Mouse (Mus musculus) urinary bladder, postnatal 4 days (tissue): ENCODE results near the gene Tex26.

Source experiments
- DNase-seq, 2 experiments: peaks; one replicate each; pipeline ENCODE4 v3.0.0; 2021 to 2022; ENCODE audit warnings: low spot score in 2 of 2

Tex26 gene

GRCm38 (mm10) chr5:149433618-149434017, 5.8 kb upstream of the Tex26 start:
- no peak for DNase-seq

GRCm38 (mm10) chr5:149434141-149434690, 5.2 kb upstream of the Tex26 start:
- no peak for DNase-seq

DNA sequence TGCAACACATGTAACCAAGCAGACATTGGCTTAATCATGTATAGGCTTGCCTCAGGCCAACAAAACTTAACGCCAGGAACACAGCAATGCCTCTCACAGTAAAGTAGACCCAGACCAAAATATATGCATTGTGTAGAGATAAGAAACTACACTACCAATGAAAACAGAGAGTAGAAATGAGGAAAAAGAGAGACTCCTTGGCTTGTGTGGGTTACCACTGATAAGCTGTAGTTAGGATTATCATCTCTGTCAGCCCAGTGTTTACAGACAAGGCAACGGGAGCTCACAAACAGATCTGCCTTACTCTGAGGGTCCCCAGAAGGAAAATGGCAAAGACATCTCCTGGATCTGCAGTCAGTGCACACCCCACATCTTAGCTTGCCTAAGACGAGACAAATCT, 2.9 kb upstream of the Tex26 start:
- no peak for DNase-seq

DNA sequence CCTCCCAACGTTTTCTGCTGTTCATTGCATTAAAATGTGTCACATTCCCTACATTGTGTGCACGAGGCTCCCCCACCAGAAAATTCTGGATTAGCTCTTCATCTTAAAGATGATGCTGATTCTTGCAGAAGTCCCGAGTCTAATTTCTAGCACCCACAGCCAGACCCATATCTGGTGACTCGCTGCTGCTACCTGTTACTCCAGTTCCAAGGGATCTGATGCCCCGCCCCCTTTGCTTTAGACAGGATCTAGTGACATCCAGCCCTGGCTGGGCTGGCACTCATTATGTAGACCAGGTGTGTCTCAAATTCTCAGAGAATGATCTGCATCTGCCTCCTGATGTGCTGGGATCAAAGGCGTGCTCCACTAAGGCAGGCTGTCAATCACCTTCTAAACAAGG, 2.3 kb upstream of the Tex26 start:
- no peak for DNase-seq

GRCm38 (mm10) chr5:149440180-149440573, 717 bp downstream of the Tex26 start:
- peak; percentile 65 to 69 for DNase-seq

DNA sequence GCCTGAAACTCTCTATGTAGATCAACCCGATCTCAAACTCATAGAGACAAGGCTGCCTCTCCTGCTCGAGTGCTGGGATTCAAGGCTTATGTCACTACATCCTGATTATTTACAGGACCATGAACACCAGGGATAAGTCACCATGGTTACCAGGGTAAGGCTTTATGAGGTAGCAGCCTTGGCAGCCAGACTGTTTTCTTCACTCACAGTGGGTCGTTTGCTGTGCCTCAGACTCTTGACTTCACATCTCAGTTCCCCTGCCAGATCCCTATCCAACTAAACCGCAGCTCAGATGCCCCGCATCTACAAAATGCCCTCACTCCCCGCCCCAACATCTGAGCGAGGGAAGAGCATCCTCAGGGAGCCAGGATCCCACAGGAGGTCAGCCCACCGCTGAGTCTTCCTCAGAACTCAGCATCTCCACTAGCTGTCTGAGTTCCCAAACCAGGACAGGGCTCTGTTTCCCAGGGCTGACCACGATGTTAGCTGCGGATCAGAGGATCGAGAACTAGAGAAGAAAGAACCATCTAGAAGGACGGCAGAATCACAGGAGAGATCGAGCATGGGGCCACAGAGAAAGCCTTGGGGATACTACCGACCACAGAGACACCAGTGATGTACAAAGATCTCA, 2.3 kb downstream of the Tex26 start:
- no peak for DNase-seq

DNA sequence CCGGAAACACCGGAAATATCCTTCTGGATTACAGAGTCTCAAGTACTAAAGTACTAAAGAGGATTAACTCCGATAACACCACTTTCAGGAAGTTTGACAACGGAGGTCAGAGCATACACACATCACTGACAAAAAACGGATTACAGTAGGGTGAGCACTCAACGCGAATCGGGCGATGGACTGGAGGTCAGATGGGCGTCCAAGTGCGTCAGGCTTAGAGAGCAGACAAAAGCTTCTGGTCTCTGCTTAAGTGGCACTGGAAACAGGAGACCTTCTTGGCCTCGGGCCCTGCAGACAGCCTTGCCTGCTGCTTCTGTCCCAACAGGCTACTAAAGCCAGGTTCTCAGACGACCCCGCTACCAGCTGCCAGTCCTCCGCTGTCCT, 2.8 kb downstream of the Tex26 start:
- no peak for DNase-seq

DNA sequence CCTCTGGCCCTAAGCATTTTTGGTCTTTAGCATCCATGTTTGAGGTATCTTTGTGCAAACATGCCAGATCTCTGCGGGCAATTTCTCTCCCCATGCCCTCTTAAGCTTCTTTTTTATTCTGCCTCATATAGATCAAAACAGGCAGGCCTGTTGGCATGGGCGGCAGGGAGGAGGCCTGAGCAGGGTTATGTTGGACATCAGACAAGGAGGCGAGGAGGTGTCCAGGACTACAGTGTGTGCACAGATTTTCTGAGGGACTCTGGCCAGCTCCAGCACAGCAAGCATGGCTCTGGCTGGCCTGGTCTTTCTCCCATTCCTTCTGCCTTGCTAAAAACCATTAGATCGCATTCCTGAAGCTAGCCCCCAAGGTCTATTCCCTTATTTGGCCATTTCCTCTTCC, 5.0 kb downstream of the Tex26 start:
- no peak for DNase-seq

DNA sequence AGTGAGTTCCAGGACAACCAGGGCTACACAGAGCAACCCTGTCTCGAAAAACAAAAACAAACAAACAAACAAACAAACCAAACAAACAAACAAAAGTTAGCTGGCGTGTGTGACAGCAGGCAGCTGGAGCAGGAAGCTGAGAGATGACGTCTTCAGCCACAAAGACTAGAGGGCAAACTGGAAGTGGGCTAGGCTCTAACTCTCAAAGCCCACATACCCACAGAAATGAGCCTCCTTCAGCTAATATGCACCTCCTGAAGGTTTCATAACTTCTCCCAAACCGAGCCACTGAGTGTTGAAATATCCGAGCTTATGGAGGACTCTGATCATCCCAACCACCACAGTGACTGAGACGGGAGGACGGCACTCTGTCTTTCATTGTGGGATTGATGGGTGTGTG, 7.0 kb downstream of the Tex26 start:
- no peak for DNase-seq

DNA sequence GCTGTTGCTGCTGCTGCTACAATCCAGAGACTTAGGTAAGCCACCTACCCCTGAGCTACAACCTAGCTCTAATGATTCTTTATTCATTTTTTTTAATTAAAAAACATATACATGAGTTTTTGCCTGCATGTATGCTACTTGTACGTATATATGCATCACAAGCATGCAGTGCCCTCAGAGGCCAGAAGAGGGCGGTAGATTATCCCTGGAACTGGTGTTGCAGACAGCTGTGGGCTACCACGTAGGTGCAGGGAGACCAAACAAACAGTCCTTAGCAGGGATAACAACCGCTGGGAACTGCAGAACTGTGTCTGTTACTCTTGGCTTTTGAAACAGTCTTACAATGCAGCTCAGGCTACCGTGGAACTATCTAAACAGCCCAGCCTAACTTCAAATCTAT, 8.3 kb downstream of the Tex26 start:
- no peak for DNase-seq

GRCm38 (mm10) chr5:149449406-149449805, 9.9 kb downstream of the Tex26 start:
- DNase-seq = no peak

DNA sequence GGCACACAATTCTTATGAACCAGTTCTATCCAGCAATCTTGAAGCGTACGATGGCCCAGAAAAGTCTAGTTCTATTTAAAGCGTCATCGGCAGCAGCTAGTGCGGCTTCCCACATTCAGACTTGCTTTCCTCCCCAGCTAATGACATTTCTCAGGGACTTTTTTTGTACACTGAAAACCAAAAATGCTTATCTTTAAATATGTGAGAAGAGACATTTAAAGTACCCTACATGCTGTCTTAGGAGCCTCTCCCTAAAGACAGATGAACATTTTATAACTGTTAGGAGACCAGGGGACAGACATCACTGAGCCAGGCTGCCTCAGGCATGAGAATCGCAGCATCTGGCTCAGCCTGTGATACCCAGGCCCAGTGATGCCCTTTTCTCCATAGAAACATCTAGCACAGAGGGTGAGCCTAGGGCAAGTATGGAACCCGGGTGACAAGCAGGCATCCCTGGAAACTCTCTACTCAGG, 11.8 kb downstream of the Tex26 start:
- DNase-seq = no peak

- peak in 1 of 2 experiments; percentile 69 for DNase-seq
These were observed 14.8 kb downstream of the Tex26 start for GRCm38 (mm10) chr5:149454281-149454680.

DNA sequence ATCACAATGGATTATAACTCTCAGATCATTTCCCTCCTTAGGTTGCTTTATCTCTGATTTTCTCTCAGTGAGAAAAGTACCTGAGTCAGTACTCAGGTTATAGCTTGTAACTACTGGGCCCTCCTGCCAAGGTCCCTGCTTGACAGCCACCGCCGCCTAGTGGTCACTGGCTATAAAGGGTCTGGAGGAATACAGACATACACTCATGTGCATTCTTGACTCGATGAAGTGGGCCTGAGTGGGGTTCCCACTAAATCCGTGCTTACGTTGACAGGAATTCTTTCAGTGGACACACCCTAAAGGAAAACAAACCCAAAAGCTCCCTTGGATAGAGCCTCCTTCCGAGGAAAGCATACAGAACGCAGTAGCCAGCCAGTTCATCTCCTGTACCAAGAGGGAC, 17.1 kb downstream of the Tex26 start:
- no peak for DNase-seq

DNA sequence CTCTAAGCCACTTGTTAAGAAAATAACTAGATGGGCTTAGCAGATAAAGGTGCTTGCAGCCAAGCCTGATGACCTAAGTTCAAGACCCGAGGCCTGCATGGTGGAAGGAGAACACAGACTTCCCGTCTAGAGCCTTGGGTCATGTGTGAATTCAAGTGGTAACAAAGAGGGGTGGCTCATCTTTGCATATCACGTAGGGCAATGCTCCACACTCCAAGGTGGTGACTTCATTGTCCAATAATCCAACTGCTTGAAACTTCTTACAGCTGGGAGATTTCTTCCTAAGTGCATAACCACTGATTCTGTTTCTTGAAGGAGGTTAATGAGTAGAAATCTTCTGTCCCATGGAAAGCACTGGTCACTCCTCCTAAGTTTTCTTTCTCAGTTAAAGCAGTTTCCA, 22.6 kb downstream of the Tex26 start:
- no peak for DNase-seq

DNA sequence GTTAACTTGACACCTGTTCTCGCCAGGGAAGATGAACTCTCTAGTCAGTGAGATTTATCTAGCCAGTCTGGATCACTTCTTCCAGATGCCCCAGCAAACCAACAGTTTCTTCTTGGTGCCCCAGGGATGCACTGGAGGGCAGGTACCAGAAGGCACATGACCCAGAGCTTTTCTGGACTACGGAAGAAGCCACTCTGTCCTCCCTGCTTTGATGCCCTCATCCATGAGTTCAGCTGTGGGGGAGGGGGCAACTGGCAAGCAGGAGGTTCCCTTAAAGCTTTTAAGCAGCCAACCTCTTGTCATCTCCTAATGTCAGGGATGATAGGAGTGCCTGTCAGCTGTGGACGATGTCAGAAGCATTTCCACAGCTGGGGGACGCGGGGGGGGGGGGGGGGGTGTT, 25.8 kb downstream of the Tex26 start:
- no peak for DNase-seq

- DNase-seq = no peak
These were observed 34.7 kb downstream of the Tex26 start for GRCm38 (mm10) chr5:149474142-149474541.

DNA sequence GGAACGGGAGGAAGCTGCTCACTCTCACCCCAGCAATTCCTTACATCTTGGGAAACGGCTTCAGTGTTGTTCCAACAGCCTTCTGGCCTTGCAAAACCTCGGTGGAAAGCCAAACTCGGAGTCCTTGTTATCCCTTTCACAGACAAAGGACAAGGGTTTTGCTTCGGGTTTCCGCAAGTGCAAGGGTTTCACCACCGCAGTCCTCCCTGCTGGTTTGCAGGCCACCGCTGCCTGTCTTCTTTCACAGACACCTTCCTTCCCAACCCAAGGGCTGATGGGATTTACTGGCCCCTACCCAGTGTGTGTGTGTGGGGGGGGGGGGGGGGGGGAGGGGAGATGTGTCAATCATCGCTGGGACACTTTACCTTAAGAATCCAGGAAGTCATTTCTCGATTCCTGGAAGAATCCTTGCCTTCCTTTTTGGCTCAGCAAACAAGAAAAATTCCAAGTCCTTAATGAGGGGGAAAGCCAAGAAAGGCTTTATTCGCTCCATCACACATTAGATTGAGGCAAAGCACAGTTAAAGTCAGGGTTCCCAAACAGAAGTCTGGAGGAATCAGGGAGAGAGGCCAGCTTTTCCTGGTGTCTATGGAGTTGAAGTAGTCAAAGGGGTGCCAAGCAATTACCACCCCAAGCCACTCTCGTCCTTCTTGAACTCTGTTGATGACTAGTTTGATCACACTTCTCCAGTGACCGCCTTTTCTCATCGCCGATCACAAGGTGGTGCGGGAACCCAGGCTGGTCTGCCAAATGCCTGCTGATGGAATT, 35.4 kb downstream of the Tex26 start:
- no peak for DNase-seq

GRCm38 (mm10) chr5:149481920-149482319, 42.5 kb downstream of the Tex26 start:
- DNase-seq = no peak

GRCm38 (mm10) chr5:149483321-149484052, 44.0 kb downstream of the Tex26 start:
- DNase-seq = no peak

DNA sequence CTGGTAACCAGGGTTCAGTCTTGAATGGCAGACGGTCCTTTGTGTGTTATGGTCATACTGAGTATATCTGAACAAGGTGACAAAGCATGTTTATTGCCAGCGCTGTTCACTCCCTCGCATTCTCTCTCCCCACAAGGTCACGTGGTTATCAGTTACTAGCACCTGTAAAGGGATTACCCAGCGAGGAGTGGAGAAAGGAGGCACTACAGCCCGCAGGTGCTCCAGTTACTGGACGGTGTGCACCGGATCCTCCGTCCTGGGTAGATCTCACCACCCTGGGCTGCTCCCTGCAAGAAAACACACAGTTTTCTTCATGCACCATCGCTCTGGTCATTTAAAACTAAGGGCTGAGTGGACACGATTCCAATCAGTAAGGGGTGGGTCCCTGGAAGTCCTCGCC, 44.8 kb downstream of the Tex26 start:
- no peak for DNase-seq

- no peak for DNase-seq
These were observed 46.0 kb downstream of the Tex26 start for GRCm38 (mm10) chr5:149485447-149485846.
